Mouse (Mus musculus) 416B (cell line): ENCODE measurements around the gene Defb33.

ENCODE experiments used
- DNase-seq: peaks from one replicate; pipeline ENCODE4 v3.0.0; 2011; ENCODE audit warnings: low read depth

The Defb33 gene

DNA sequence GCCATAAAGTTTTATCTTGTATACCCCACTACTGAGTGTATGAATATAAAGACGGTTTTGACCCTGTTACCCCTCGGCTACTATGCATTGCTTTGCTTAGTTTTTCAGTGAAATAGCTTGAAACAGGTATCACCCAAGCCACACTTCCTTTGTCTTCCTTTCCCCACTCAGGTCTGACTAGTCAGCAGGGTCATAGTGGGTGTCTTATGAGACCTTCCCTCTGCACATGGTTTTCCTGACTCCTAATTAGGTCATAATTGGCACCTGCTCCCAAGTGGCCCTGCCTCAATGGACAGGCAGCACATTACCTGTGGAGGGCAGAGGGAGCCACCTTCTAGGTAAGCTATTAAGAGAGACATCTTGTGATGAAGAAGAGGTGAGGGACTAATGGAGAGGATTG, at the start of gene Defb33:
Defb33 (plus strand) TSS at position 301 of the 400 bp plus-strand sequence.
- DNase-seq, result no peak

DNA sequence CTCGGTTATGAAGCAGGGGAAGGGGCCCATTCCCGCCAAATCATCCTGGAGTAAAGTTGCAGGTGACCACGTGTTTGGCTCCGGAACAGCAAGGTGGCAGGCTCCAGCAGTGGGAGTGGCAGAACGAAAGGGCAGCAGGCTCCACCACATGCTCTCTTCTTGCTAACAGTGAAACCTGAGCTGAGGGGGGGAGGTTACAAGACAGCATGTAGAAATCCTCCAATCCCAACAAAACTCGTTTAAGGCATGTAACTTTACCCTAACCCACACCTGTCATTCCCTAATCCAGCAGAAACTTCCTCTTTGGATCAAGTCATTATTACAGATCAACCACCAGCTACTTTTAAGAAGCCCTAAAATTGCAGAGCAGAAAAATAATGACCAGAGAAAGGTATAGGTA, 17.9 kb upstream of the Defb33 start:
- DNase-seq, result no peak

GRCm38 (mm10) chr8:20902527-20902926, 10.1 kb downstream of the Defb33 start, which contains the start of gene Gm15056:
Gm15056 (minus strand) TSS chr8:20902627.
- DNase-seq, result no peak

DNA sequence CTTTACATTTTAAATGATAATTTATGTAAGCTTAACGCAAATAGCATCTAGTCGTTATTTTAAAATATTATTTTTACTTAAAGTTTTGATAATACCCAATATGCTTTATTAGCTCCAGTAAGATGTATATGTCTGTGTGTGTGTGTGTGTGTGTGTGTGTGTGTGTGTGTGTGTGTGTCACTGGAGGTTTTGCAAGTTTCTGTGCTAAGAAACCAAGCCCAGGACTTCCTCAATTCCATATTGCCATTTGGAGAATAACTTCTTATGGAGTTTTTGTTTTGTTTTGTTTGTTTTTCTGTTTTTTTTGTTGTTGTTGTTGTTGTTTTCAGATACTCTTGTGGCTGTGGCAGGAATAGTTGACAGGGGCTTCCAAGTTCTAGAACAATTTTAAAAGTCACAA, 14.7 kb downstream of the Defb33 start:
- DNase-seq, result peak; percentile 42

GRCm38 (mm10) chr8:20908256-20908655, 15.8 kb downstream of the Defb33 start:
- peak; percentile 81 for DNase-seq

DNA sequence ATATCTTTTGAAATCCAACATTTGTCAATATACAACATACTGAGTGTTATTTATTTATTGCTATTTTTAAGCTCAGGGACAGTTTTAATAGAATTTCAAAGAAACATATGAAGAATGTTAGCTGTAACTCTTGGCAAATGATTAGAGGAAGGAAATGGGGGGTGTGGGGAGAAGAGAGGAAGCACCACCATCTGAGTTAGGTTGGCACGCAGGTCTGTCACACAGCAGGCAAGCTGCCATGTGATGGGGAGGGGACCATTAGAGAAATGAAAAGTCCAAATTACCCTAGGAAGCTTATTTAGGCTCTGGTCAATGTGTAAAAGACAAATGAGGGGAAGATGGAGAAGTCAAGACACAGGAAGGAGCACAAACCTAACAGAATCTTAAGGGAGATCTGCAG, 19.8 kb downstream of the Defb33 start:
- DNase-seq, result no peak

- no peak for DNase-seq
Measured at GRCm38 (mm10) chr8:20921971-20922370, 29.5 kb downstream of the Defb33 start, which contains the start of gene Gm6040. Gm6040 (minus strand) TSS chr8:20922071.

GRCm38 (mm10) chr8:20944610-20945009, 52.1 kb downstream of the Defb33 start, which contains the start of gene AY761185:
AY761185 (minus strand) TSS chr8:20944710.
- no peak for DNase-seq
